Mouse (Mus musculus) liver, adult 2 months (tissue): ENCODE measurements around the gene B3galt1.

Experiments used
- CTCF ChIP-seq: fragments of 200-500 bp; IDR thresholded peaks from 2 replicates; pipeline ENCODE4 v1.5.1; 2011; ENCODE audit warnings: low read depth, low read length, control low read depth
- POLR2A ChIP-seq: fragments of 200-500 bp; IDR thresholded peaks from 2 replicates; pipeline ENCODE4 v1.6.1; 2011; ENCODE audit warnings: low read length, control low read depth; ENCODE audit not compliant: insufficient read depth; ENCODE audit errors: extremely low read depth

- TF ChIP-seq CTCF, result no peak
- TF ChIP-seq POLR2A, result no peak
Measured at GRCm38 (mm10) chr2:67858340-67858739, 292.7 kb downstream of the B3galt1 start.
